Mouse (Mus musculus) limb, embryonic 13.5 days (tissue): ENCODE measurements around the gene Mtus2. TPM values are rescaled to one million over a fixed set of nuclear protein-coding genes. Genes with fewer than 3 reads are reported as not detected.

Source experiments
- ATAC-seq: fragments of 200-750 bp; cut with Nextera tagmentation; 2 replicates; pipeline ENCODE4 v1.8.0; 2017; ENCODE audit warnings: low read depth, moderate number of reproducible peaks, moderate TSS enrichment; ENCODE audit not compliant: low FRiP score
- H3K27ac ChIP-seq: fragments of 300-500 bp; sonication (generic); 2 replicates; pipeline ENCODE4 v1.5.1; 2015; ENCODE audit warnings: inconsistent platforms, mild to moderate bottlenecking, moderate library complexity
- H3K27me3 ChIP-seq: fragments of 300-500 bp; sonication (generic); 2 replicates; pipeline ENCODE4 v1.6.1; 2015; ENCODE audit warnings: mild to moderate bottlenecking, inconsistent platforms
- H3K36me3 ChIP-seq: fragments of 300-500 bp; sonication (generic); 2 replicates; pipeline ENCODE4 v1.6.1; 2015; ENCODE audit warnings: inconsistent platforms, mild to moderate bottlenecking, moderate library complexity
- H3K4me1 ChIP-seq: fragments of 300-500 bp; sonication (generic); 2 replicates; pipeline ENCODE4 v1.6.1; 2015; ENCODE audit warnings: inconsistent platforms
- H3K4me2 ChIP-seq: fragments of 300-500 bp; sonication (generic); replicated peaks from 2 replicates; pipeline ENCODE4 v1.6.1; 2015; ENCODE audit warnings: inconsistent platforms, mild to moderate bottlenecking, moderate library complexity
- H3K4me3 ChIP-seq: fragments of 300-500 bp; sonication (generic); 2 replicates; pipeline ENCODE4 v1.5.1; 2015; ENCODE audit warnings: moderate library complexity, mild to moderate bottlenecking, inconsistent platforms
- H3K9ac ChIP-seq: fragments of 300-500 bp; sonication (generic); 2 replicates; pipeline ENCODE4 v1.6.1; 2015; ENCODE audit warnings: mild to moderate bottlenecking, inconsistent platforms
- H3K9me3 ChIP-seq: fragments of 300-500 bp; sonication (generic); 2 replicates; pipeline ENCODE4 v1.6.1; 2016; ENCODE audit warnings: inconsistent platforms
- WGBS: fragments of 180-500 bp; shearing (Covaris S2); methylation state at CpG from one replicate; pipeline ENCODE4 v1.1.7; 2015; 5-methylcytosine and 5-hydroxymethylcytosine counted together
- polyA plus RNA-seq: library from polyadenylated mRNA; unstranded; fragments of >200 nt; fragmentation: Nextera tagmentation; extraction: Ambion mirVana; gene quantifications from 2 replicates; pipeline ENCODE4 v1.2.1, GENCODE M21; 2015

Gene Mtus2
- polyA plus RNA-seq, 1 experiment from 2014 or later = 7.0 TPM

DNA sequence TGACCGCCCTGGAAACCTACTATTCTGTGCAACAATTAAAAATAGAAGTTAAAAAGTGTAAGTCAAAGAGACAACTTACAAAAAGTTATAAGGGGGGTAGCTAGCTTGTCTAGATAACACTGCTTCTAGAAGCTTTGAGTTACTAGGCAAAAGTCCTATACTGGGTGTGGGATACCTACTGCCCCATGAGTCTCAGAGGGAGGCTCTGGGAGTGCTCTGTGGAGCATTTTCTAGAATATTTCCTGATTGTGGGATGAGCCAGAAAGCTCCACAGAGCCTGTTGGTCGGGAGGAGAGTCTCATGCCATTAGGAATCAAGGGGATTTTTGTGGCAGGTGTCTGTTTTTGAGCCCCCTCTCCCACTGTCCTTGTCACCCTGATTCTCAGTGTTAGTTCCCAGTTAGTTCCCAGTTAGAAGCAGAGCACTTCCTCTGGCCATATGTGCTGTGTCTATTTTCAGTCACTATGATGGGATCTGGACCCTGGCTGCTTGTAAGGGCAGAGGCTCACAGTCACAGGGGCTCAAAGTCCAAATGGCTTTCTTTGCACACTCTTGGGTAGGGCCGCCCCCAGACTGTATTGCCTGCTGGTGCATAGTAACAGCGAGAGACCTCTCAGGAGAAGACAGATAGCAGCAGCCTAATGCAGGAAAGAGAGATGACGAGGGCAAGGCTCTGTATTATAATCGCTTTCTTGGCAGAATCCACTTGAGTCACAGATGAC, 57.2 kb downstream of the Mtus2 start:
- 73% methylated on average over 6 of the region's 6 CpGs for WGBS
- H3K9me3 ChIP-seq = peaks cover 2% of the 10 kb centered on the region
- no peak overlapping the region for H3K27ac ChIP-seq
- no peak overlapping the region for H3K9ac ChIP-seq
- ATAC-seq = no peak
- no peaks in the 10 kb centered on the region for H3K4me1 ChIP-seq
- no peaks in the 10 kb centered on the region for H3K27me3 ChIP-seq
- no peak overlapping the region for H3K4me3 ChIP-seq
- H3K4me2 ChIP-seq = no peak overlapping the region
- H3K36me3 ChIP-seq = no peaks in the 10 kb centered on the region

DNA sequence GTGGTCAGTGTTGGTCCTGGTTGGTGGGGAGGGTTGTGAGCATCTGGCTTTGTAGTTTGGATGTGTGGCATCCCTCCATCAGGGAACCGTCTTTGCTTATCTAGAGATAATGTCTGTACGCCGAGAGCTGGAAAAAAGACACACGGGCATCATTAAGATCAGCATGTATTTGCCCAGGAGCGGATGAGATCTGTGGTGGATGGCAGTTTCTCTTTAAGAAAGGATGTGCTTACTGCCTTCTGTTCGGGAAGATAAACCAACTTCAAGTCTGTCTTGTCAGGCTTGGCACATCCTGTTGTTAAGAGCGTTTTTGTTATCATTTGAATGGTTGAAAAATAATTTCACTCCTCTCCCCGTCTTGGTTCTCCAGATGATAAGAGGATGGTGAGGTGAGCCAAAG, 58.3 kb downstream of the Mtus2 start:
- H3K9me3 ChIP-seq = no peaks in the 10 kb centered on the region; the same call in 1 of the 2 replicates
- no peak overlapping the region for H3K9ac ChIP-seq
- no peak for ATAC-seq
- no peaks in the 10 kb centered on the region for H3K4me1 ChIP-seq
- no peaks in the 10 kb centered on the region for H3K36me3 ChIP-seq
- no peak overlapping the region for H3K4me3 ChIP-seq
- WGBS = 89% methylated on average over 8 of the region's 8 CpGs
- H3K27ac ChIP-seq = no peak overlapping the region
- no peak overlapping the region for H3K4me2 ChIP-seq
- no peaks in the 10 kb centered on the region for H3K27me3 ChIP-seq

DNA sequence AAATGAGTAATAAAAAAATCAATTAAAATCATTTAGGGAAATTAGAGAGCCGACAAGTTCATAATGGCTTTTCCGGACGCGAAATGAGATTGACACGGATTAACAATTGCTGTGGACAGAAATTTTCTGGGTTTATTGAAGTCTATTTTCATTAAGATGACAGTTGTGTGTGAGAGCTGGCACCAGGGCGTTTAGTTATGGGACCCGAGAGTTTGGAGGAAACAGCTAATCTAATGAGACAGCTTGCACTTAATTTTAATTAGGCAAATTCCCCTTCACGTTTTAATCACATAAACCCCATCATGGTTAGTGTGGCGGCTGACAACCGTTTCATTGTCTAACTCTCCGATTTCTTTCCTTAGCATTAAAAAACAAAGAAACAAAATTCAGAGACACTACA, 60.3 kb downstream of the Mtus2 start:
- Histone ChIP-seq H3K36me3 (no peaks in the 10 kb centered on the region), H3K4me3 (no peak overlapping the region), H3K9me3 (no peaks in the 10 kb centered on the region; the same call in 1 of the 2 replicates), H3K9ac (no peak overlapping the region), H3K27me3 (no peaks in the 10 kb centered on the region), H3K27ac (no peak overlapping the region), H3K4me1 (no peaks in the 10 kb centered on the region), H3K4me2 (no peak overlapping the region)
- no peak for ATAC-seq
- WGBS = 83% methylated on average over 11 of the region's 11 CpGs

DNA sequence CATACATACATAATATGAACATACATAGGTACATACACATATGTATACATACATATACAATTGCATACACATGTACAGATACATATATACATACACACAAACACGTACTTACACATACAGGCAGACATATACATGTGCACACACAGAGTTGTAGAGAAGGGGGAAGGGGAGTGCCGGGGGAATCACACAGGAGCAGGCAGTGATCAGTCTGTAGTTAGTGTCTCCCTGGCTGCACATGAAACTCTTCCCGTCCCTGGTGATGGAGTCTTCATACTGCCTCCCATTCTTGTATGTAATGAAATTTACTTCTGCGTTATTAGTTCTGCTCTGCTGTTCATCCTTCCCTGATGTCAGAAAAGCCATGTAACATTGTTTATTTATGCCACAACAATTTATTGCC, 65.7 kb downstream of the Mtus2 start:
- 87% methylated on average over 4 of the region's 4 CpGs for WGBS
- H3K4me3 ChIP-seq = no peak overlapping the region
- peaks cover 8% of the 10 kb centered on the region for H3K4me1 ChIP-seq
- H3K36me3 ChIP-seq = no peaks in the 10 kb centered on the region
- no peaks in the 10 kb centered on the region for H3K9me3 ChIP-seq
- H3K4me2 ChIP-seq = no peak overlapping the region
- no peak for ATAC-seq
- no peak overlapping the region for H3K27ac ChIP-seq
- H3K9ac ChIP-seq = no peak overlapping the region
- no peaks in the 10 kb centered on the region for H3K27me3 ChIP-seq

DNA sequence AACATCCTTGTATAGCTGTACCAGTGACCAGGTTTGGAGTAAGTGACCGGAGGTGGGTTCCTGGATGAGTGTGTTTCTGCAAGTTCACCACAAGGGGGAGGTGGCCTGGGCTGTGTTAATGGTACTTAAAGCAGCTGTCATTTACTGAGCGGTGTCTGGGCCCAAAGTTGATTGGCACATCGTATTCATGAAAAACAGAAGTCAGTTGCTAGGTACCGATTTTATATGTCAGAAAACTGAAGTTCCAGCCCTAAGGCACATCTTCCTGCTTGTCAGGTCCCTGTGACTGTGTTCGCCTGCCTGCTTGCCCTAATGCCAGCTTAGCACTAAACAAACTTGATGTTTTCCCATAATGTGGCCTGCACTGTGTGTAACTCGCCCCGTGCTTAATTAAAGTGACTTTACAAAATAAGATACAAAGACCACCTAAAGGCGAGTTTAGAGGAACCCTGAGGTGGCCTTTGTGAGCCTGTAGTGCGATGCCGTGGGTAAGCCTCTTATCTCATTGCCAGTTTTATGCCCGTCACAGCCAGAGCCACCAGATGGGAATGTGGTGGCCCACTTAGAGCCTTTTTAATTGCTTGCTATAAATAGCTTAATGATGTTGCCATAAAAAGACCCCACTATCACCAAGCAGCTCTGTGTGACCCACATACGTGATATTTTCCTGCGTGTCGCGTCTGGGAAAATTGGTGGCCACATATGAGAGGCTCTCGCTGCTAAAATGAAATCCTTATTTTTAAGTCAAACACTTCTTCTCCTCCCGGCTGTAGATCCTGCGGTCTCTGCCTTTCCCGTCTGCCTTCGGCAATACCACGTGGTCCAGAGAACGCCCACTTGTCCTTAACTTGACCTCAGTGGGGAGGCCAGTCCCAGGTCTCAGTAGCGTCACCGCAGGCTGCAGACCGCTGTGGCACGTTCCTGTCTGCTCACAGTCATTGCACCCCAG, 69.6 kb downstream of the Mtus2 start:
- Histone ChIP-seq H3K9me3 (no peaks in the 10 kb centered on the region), H3K4me1 (peaks cover 8% of the 10 kb centered on the region), H3K4me2 (peak overlapping the region; percentile 37), H3K4me3 (0 out of 2 replicates have a peak overlapping the region, but pooled peaks have one; percentile 5), H3K27me3 (no peaks in the 10 kb centered on the region), H3K9ac (no peak overlapping the region), H3K36me3 (no peaks in the 10 kb centered on the region), H3K27ac (no peak overlapping the region)
- WGBS = 36% methylated on average over 26 of the region's 26 CpGs
- ATAC-seq = peak; percentile 61; the same call in 1 of the 2 replicates

DNA sequence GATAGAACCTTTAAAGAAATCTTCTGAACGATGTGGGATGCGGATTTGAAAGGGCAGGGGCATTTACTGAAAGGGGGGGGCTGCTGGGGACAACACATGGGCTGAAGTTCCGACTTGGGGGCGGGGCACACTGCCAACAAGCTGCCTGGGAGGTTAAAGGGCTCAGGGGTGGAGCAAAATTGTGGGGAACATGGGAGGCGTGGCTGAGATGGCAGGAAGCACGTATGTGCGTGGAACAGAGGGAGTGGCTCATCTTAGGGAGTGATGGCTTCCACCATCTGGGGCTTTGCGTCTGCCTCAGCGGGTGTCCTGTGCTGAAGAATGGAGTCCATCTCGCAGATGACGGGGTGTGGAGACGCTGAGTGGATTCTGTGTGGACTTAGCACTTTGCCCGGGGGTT, 70.9 kb downstream of the Mtus2 start:
- Histone ChIP-seq H3K9ac (no peak overlapping the region), H3K27me3 (no peaks in the 10 kb centered on the region), H3K4me3 (no peak overlapping the region), H3K9me3 (no peaks in the 10 kb centered on the region), H3K36me3 (no peaks in the 10 kb centered on the region), H3K27ac (no peak overlapping the region), H3K4me2 (no peak overlapping the region), H3K4me1 (peaks cover 8% of the 10 kb centered on the region)
- WGBS = 74% methylated on average over 13 of the region's 13 CpGs
- no peak for ATAC-seq

DNA sequence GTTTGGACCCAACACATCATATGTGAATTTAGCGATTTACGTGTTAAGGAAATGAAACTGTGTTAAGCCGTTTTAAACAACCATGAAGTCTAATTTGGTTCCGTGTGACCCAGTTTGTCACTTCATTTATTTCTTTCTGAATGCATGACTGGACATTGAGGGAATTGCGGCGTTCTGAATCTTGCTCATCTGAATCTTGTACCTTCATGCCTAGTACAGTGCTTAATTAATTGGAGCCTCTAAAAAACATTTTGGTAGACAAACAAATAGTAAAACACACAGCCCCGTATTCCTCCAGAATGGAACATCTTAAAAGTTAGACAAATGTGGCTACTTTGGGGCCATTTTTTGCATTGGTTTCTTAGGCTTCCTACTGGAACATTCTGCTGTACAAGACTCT, 84.5 kb downstream of the Mtus2 start:
- Histone ChIP-seq H3K4me3 (no peak overlapping the region), H3K27ac (no peak overlapping the region), H3K4me1 (no peaks in the 10 kb centered on the region), H3K4me2 (no peak overlapping the region), H3K9ac (no peak overlapping the region), H3K27me3 (no peaks in the 10 kb centered on the region), H3K9me3 (peaks cover 15% of the 10 kb centered on the region), H3K36me3 (no peaks in the 10 kb centered on the region)
- WGBS = 90% methylated on average over 7 of the region's 7 CpGs
- no peak for ATAC-seq

DNA sequence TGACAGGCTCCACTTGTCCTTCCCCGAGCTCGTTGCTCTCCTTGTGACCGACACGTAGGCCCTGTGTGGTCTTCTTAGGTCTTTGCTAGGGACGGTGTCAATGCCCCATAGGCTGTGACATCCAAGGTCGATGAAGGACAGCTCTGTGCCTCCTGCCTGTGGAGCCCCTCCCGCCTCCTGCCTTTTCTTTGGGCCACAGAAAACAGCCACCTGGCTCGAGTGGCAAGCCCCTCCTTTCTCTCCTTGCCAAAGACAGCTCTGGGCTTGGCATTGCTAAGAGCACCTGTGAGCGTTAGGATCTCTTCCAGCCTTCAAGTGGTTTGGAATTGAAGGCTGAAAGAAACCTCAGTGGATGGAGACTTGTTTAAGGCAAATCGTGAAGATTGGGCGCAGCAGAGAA, 91.1 kb downstream of the Mtus2 start:
- H3K4me2 ChIP-seq = no peak overlapping the region
- peaks cover 15% of the 10 kb centered on the region for H3K9me3 ChIP-seq
- H3K36me3 ChIP-seq = no peaks in the 10 kb centered on the region
- H3K4me3 ChIP-seq = no peak overlapping the region
- no peak overlapping the region for H3K27ac ChIP-seq
- WGBS = 77% methylated on average over 11 of the region's 11 CpGs
- no peaks in the 10 kb centered on the region for H3K4me1 ChIP-seq
- no peaks in the 10 kb centered on the region for H3K27me3 ChIP-seq
- H3K9ac ChIP-seq = no peak overlapping the region
- no peak for ATAC-seq

DNA sequence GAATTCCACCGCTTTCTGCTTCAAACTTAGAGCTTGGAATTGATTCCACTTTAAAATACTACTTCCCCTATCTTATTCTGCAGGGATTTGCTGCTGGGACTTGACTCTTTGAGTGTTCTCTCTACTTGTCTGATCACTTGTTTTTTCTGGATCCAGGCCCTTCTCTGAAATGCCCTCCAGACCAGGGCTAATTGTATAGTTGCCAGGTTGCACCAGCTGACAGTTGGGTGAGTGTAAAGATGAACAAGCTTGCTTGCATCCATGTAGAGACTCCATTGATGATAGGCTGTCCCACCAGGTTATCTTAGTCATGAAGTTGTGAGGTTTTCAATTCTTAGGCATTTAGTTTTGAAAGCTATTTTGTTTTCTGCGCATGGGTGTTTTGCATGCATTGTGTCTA, 92.2 kb downstream of the Mtus2 start:
- Histone ChIP-seq H3K4me3 (no peak overlapping the region), H3K27me3 (no peaks in the 10 kb centered on the region), H3K4me2 (no peak overlapping the region), H3K9ac (no peak overlapping the region), H3K4me1 (no peaks in the 10 kb centered on the region), H3K27ac (no peak overlapping the region), H3K36me3 (no peaks in the 10 kb centered on the region), H3K9me3 (peaks cover 6% of the 10 kb centered on the region; the same call in 1 of the 2 replicates)
- no peak for ATAC-seq
- WGBS = 91% methylated on average over 2 of the region's 2 CpGs

DNA sequence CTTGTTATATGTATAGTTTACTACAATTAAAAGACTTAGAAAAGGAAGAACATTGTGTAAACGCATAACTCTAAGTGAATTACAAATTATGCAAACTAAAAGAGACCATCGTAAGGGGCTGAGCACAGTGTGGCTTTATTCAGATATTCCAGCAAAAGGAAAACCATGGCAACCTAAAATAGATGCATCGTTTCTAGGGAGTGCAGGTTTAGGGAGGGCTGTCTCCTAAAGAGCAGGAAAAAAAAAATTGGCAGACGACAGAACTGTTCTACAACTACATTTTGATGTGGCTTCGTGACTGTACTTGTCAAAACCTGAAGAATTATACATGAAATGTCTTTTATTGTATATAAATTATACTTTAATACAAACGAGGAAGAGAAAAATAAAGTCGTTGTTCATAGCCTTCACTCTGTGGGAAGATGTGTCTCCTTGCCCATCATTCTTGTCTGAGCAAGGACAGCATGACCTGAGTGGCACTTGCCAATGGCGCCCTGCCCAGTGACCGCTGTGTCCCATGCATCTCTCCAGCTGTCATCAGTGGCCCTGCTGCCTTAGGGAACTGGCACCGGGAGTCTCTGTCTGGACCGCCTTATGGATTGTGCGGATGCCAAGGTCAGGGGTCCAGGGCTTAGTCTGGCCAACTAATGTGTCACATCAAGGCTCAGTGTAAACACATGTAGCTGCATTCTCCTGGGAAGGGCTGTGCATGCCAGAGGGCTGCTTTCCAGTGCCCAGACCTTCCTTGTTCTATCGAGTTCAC, 95.9 kb downstream of the Mtus2 start:
- Histone ChIP-seq H3K27me3 (no peaks in the 10 kb centered on the region), H3K36me3 (no peaks in the 10 kb centered on the region), H3K4me2 (no peak overlapping the region), H3K4me3 (no peak overlapping the region), H3K4me1 (no peaks in the 10 kb centered on the region), H3K9me3 (peaks cover 5% of the 10 kb centered on the region; the same call in 1 of the 2 replicates), H3K27ac (no peak overlapping the region), H3K9ac (no peak overlapping the region)
- 81% methylated on average over 13 of the region's 13 CpGs for WGBS
- no peak for ATAC-seq

DNA sequence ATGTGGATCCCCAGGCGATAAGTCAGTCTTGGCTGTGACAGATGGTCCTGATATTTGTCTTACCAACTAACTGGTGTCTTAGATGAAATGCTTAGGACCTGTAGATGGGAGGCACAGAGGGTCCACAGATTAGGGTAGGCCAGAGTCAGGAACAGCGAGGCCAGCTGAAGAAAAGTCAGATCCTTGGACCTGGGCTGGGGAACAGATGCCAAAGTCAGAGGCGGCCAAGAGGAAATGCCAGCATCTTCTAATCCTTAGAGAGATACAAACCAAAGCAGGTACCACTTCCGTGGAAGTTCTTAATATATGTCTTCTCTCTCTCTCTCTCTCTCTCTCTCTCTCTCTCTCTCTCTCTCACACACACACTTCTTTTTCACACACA, 96.5 kb downstream of the Mtus2 start:
- Histone ChIP-seq H3K36me3 (no peaks in the 10 kb centered on the region), H3K9me3 (peaks cover 5% of the 10 kb centered on the region; the same call in 1 of the 2 replicates), H3K4me3 (no peak overlapping the region), H3K9ac (no peak overlapping the region), H3K27ac (no peak overlapping the region), H3K27me3 (no peaks in the 10 kb centered on the region), H3K4me1 (no peaks in the 10 kb centered on the region), H3K4me2 (no peak overlapping the region)
- 79% methylated on average over 4 of the region's 4 CpGs for WGBS
- ATAC-seq = no peak

DNA sequence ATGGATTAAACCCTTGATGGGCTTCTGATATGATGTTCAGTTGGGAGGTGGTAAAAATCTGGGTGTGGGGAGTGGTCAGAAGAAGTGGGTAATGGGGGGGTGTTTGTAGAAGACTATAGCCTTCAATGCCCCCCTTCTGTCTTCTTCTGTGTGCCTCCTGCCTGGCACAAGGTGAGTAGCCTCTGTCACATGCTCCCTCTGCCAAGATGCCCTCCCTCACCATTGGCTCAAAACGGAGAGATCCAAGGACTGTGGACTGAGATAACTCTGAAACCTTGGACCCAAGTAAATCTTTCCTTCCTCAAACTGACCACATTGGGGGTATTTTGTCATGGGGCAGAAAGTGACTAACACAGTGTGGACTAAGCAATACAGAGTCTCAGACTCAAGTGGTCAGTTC, 99.7 kb downstream of the Mtus2 start:
- Histone ChIP-seq H3K4me2 (no peak overlapping the region), H3K9me3 (peaks cover 10% of the 10 kb centered on the region; the same call in 1 of the 2 replicates), H3K36me3 (no peaks in the 10 kb centered on the region), H3K9ac (no peak overlapping the region), H3K4me1 (no peaks in the 10 kb centered on the region), H3K27ac (no peak overlapping the region), H3K4me3 (no peak overlapping the region), H3K27me3 (no peaks in the 10 kb centered on the region)
- ATAC-seq = no peak
- 73% methylated on average over 1 of the region's 1 CpGs for WGBS
